Mouse (Mus musculus) cerebellum, postnatal 25 days (tissue): Measurements from ENCODE around the gene Cyp2d22.

Experiments used
- DNase-seq, 2 experiments: peaks; one replicate each; pipeline ENCODE4 v3.0.0; 2021; ENCODE audit warnings: mixed read lengths in 2 of 2

The Cyp2d22 gene

DNA sequence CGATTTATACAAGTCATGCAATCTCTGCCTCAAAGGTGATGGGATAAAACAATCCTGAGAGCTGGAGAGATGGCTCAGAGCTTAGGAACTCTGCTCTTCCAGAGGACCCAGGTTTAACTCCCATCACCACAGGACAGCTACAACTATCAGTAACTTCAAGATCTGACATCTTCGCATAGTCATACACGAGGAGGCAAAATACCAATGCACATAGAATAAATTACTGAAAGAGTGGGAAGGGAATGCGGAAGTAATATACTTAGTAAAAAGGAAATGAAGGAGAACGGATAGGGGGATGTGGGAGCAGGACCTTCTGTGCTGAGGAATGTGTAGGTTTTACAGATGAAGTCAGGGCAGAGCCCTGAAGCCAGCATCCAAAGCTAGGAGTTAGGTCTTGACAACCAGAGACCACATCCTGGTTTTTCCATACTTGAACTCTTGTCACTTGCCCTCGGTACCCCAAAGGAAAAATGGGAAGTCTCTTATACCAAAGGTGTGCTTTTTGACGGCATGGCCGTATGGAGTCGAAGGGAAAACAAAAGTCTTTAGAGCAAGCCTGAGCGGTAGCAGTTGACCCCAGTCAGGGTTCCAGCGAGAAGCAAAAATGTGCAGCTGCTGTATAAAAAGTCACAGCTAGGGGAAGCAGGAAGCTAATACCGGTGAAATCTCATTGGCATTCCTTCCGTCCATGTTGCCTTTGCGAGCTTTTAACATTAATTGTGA, 33.3 kb downstream of the Cyp2d22 start:
- no peak for DNase-seq

GRCm38 (mm10) chr15:82345820-82346470, 34.1 kb downstream of the Cyp2d22 start:
- DNase-seq: peak; percentile 98

DNA sequence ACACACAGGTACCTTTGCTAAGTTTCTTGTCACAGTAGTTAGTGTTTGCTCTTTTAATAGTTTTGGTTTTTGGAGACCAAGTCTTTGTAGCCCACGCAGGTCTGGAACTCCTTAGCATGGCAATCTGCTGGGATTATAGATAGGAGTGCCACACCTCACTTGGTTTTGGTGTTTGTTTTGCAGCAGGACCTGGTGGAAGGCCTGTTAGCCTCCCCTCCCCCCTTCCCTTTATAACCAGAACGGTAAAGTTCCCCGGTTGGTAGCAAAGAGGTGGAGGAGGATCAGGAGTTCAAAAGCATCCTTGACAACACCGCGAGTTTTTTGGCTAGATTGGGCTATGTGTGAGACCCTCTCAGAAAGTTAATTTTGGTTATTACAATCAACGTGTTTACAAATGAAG, 35.1 kb downstream of the Cyp2d22 start:
- no peak for DNase-seq

GRCm38 (mm10) chr15:82343368-82344287, 36.4 kb downstream of the Cyp2d22 start:
- peak in 1 of 2 experiments; percentile 38 for DNase-seq

- no peak for DNase-seq
These were observed 37.5 kb downstream of the Cyp2d22 start for GRCm38 (mm10) chr15:82342543-82342935.

- DNase-seq: no peak
These were observed 38.2 kb downstream of the Cyp2d22 start for GRCm38 (mm10) chr15:82341675-82342542.

DNA sequence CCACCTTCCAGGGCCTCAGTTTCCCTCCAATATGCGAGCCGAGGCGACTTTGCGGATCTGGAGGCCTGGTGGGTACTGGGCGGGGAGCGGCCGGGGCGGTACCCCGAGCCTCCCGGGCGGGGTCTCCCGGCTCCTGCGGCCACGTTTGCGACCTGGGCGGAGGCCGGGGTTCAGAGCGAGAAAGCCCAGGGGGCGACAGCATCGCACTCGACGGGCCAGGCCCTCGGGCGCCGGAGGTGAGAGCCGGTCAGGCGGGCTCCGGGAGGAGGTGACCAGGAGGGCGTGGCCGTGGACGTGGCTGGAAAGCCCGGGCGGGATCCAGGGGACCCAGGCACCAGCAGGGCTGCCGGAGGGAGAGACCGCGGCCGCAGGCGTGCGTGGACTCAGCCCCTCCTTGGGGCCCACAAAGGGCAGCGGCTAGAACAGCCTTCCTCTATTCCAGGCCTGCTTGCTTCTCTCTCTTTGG, 39.0 kb downstream of the Cyp2d22 start:
- no peak for DNase-seq

DNA sequence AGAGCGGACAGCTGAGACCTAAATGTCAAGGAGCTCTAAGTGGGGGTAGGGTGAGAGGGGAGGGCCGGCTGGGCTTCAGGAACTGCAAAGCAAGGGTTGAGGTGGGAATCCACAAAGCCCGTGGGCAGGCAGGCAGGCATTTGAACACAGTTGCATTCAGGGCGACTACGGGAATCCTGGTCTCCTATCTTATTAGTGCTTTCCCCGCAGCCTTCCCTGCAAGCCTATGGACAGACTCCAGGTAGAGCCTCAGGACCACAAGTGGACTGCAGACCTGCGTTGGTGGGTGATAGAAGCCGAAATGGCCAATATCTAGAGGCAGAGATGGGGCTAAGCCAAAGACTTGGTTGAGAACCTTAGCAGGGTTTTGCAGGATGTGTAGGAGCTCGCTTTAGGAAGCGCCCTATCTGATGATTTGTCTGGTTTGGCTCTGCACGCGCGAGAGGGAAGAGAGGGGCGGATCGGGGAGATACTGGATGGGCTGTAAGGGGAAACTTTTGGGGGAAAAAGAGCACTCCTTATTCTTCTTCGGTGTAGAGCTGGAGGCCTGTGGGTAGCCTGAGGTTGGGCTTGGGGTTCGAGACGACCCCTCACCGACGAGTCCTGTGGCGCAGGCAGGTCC, 39.5 kb downstream of the Cyp2d22 start:
- DNase-seq: no peak

GRCm38 (mm10) chr15:82339634-82340254, 40.3 kb downstream of the Cyp2d22 start:
- no peak for DNase-seq

- DNase-seq: peak in 1 of 2 experiments; percentile 36
These were observed 40.9 kb downstream of the Cyp2d22 start for GRCm38 (mm10) chr15:82339150-82339549.

DNA sequence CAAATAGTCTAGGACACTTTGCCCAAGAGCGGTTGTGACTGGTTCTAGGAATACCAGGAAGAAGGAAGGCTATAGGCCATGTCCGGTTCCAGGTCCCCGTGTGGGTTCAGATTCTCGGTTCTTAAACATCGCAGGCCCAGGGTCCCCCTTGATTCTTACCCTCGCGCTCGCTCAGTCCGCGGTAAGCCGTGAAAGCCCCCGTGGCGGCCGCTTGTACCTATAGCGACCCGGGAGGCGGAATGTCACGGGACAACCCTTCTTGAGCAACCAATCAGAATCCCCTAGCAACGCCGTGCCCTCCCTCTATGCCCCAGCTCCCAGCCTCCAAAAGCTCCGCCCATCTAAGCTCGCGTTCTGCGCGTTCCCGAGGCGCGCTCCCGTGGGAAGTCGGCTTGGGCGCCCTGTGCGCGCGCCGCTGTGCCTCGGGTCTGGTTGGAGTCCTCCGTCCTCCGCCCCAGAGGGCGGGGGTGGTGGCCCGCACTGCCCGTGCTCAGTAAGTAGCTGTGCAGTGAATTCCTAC, 41.4 kb downstream of the Cyp2d22 start, which contains the start of the genes Naga, Pheta2 and Smdt1:
Gene Naga (minus strand): TSS at position 333 of the 520 bp plus-strand sequence.
Gene Pheta2 (plus strand): TSS at position 350 of the 520 bp plus-strand sequence.
Gene Smdt1 (plus strand): TSS at position 367 of the 520 bp plus-strand sequence.
- DNase-seq: peak; percentile 97 to 98

GRCm38 (mm10) chr15:82337875-82338274, 42.2 kb downstream of the Cyp2d22 start:
- no peak for DNase-seq

GRCm38 (mm10) chr15:82336629-82337028, 43.4 kb downstream of the Cyp2d22 start:
- no peak for DNase-seq

DNA sequence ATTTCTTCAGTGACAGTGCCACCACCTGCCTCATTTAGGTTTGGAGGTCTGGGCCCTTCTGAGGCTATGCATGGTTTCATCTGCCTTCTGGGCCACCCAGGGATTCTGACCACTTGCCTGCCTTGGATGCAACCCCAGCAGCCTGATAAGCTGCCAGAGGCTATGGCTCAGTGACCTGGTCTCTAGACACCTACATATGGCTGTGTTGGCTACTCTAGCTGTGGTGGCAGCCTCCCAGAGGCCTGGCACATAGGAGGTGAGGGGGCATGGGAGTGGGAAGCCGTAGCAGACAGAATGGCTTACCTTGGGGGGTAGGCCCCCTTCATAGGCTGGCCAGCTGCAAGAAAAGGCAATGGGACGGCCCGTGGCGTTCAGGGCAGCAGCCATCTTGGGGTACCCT, 44.9 kb downstream of the Cyp2d22 start:
- DNase-seq: peak; percentile 54 to 69

DNA sequence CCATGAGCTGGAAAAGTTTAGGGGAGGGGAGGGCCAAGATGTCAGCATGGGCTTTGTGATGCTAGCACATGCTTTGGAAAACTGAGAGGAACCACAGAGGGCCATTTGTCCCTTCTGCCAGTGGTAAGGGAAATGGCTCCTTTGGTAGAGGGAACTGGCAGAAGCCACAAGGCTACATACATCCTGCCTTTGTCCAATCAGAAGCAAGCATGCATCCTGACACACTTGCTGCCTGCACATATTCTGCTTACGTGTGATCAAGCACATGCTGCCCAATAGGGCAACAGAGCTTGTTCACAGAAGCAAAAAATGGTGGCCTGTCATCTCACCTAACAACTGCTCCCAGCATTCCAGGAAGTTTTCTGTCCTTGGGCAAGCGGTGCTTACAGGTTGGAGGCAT, 54.7 kb downstream of the Cyp2d22 start:
- DNase-seq: no peak

GRCm38 (mm10) chr15:82322195-82322594, 57.9 kb downstream of the Cyp2d22 start:
- DNase-seq: no peak
